Mouse (Mus musculus) C2C12 (cell line): ENCODE data around the gene Fam24b.

ENCODE experiments used
- CTCF ChIP-seq: IDR thresholded peaks from one replicate; pipeline ENCODE4 v1.5.1; 2011; ENCODE audit not compliant: control insufficient read depth, insufficient read depth, insufficient read length
- FOSL1 ChIP-seq: IDR thresholded peaks from one replicate; pipeline ENCODE4 v1.8.0; 2011; ENCODE audit warnings: mild to moderate bottlenecking, low read length; ENCODE audit not compliant: poor library complexity, insufficient read depth, severe bottlenecking
- MYOG ChIP-seq: IDR thresholded peaks from one replicate; pipeline ENCODE4 v1.6.1; 2011; ENCODE audit not compliant: control insufficient read depth, insufficient read length; ENCODE audit errors: extremely low read depth
- USF1 ChIP-seq: IDR thresholded peaks from one replicate; pipeline ENCODE4 v1.6.1; 2011; ENCODE audit warnings: low read depth, mild to moderate bottlenecking, control low read depth, moderate library complexity

DNA sequence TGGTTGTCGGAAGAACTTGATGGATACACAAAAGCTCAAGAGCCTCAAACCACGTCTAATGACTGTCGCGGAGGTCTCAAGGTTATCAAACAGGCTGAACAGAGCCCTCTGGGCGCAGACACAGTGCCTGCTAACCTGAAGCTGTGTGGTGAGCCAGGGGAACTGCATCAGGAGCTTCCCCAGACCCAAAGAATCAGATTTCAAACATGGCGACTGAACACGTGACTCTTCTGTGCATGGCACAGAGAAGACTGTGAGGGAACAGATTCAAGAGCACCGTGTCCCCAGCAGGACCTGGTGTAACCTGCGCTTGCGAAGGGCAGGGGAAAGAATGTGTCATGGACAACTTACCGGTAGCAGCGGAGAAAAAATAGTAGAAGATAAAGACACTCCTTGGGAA lies 11.7 kb downstream of the Fam24b start:
- TF ChIP-seq CTCF (no peak), USF1 (peak; percentile 65), MYOG (no peak), FOSL1 (no peak)
